Comparison of ENCODE assay signal across 24 mouse cellular contexts in the genomic region with DNA sequence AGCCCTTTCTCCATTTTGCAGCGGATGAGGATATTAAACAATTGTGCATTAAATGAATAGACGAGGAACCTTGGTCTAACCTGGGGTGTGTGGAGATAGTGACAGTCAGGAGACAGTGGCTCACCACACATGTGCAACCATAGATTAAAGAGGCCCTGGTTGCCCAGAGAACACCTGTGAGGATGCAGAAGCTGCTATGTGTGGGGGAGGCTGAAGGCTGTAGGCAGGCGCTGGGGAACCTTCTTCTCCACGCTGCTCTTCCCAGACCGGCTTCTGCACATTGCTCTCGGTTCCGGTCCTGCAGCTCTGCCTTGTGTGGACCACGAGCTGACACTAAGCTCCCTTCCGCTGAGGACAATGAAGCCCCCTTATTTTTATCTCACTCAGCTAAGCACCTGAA.
DNase-seq lines count a peak whose midpoint lies in the region; ATAC-seq and TF ChIP-seq lines count a peak whose summit lies in the region.
"Had no signal": no experiment of that assay in that cellular context is flagged by ENCODE, and none has a peak within 500 bp of the region (broad histone marks: within the 10 kb centered on the region; RNA-seq: fewer than 3 reads in every experiment).

No protein-coding gene starts in this region.

- H3K4me3 ChIP-seq in forebrain, embryonic 10.5 days = no peak overlapping the region
- H3K4me3 ChIP-seq in forebrain, embryonic 13.5 days = no peak overlapping the region
- H3K4me3 ChIP-seq in forebrain, embryonic 12.5 days (replicated peaks) = no peak overlapping the region
- H3K4me3 ChIP-seq in forebrain, embryonic 16.5 days (replicated peaks; ENCODE audit: low read length) = no peak overlapping the region
- H3K4me3 ChIP-seq in midbrain, embryonic 11.5 days (ENCODE audit: low read depth, low read length) = no peak overlapping the region
- no peak overlapping the region for H3K4me3 ChIP-seq in midbrain, postnatal 0 days (ENCODE audit: low read depth, low read length)
- H3K4me3 ChIP-seq in cerebellum, adult 2 months (replicated peaks; ENCODE audit: insufficient read depth, low read depth, low read length) = no peak overlapping the region
- H3K4me3 ChIP-seq: embryonic facial prominence, embryonic 10.5 days; embryonic facial prominence, embryonic 12.5 days had no signal

- no peak for DNase-seq in forebrain, embryonic 10.5 days (ENCODE audit: extremely low spot score, low spot score)
- no peak for DNase-seq in midbrain, embryonic 11.5 days (ENCODE audit: low spot score, missing footprints)
- DNase-seq in midbrain, postnatal 0 days (ENCODE audit: low spot score) = no peak
- no peak for DNase-seq in cerebellum, adult 2 months
- DNase-seq: adrenal gland, adult 8-10 months; adrenal gland, postnatal 14 days; adrenal gland, postnatal 36 days; B cell, adult 2 months; cerebellum, adult 11 months; cerebellum, adult 18-20 months; cerebellum, adult 9-10 months; cerebellum, postnatal 10 days; cerebellum, postnatal 25 days; forebrain, postnatal 0 days had no signal

- H3K27me3 ChIP-seq in forebrain, embryonic 10.5 days (ENCODE audit: poor library complexity, severe bottlenecking) = no peaks in the 10 kb centered on the region
- H3K27me3 ChIP-seq in forebrain, embryonic 13.5 days = no peaks in the 10 kb centered on the region
- H3K27me3 ChIP-seq in forebrain, embryonic 12.5 days = no peaks in the 10 kb centered on the region
- H3K27me3 ChIP-seq in forebrain, embryonic 16.5 days (replicated peaks; ENCODE audit: control insufficient read depth, insufficient read depth, low read length) = no peaks in the 10 kb centered on the region
- no peaks in the 10 kb centered on the region for H3K27me3 ChIP-seq in midbrain, embryonic 11.5 days (ENCODE audit: control insufficient read depth, insufficient read depth, low read length)
- H3K27me3 ChIP-seq in midbrain, postnatal 0 days (ENCODE audit: insufficient read depth, low read length) = no peaks in the 10 kb centered on the region
- H3K27me3 ChIP-seq in cerebellum, adult 2 months (ENCODE audit: control insufficient read depth, insufficient read depth, low read length) = no peaks in the 10 kb centered on the region
- H3K27me3 ChIP-seq: CH12.LX; embryonic facial prominence, embryonic 12.5 days; Patski had no signal

- TF ChIP-seq POLR2A in cerebellum, adult 2 months (IDR thresholded peaks at IDR 0.05; ENCODE audit: borderline replicate concordance, insufficient read depth, low read length) = no peak

- H3K4me2 ChIP-seq in forebrain, embryonic 13.5 days = no peak overlapping the region
- H3K4me2 ChIP-seq in forebrain, embryonic 12.5 days = no peak overlapping the region
- H3K4me2 ChIP-seq in forebrain, embryonic 16.5 days (ENCODE audit: low read length) = no peak overlapping the region
- H3K4me2 ChIP-seq in midbrain, embryonic 11.5 days = no peak overlapping the region
- H3K4me2 ChIP-seq in midbrain, postnatal 0 days (ENCODE audit: low read depth, low read length, poor library complexity, severe bottlenecking) = no peak overlapping the region
- H3K4me2 ChIP-seq: embryonic facial prominence, embryonic 12.5 days had no signal

- H3K4me1 ChIP-seq in forebrain, embryonic 10.5 days = peaks cover 27% of the 10 kb centered on the region
- peaks cover 14% of the 10 kb centered on the region; the same call in 1 of the 2 replicates for H3K4me1 ChIP-seq in forebrain, embryonic 13.5 days
- peaks cover 22% of the 10 kb centered on the region for H3K4me1 ChIP-seq in forebrain, embryonic 12.5 days
- H3K4me1 ChIP-seq in forebrain, embryonic 16.5 days (replicated peaks; ENCODE audit: control insufficient read depth, insufficient read depth, low read length) = peaks cover 7% of the 10 kb centered on the region; the same call in 1 of the 2 replicates
- no peaks in the 10 kb centered on the region for H3K4me1 ChIP-seq in midbrain, embryonic 11.5 days (ENCODE audit: control insufficient read depth, insufficient read depth, low read length)
- no peaks in the 10 kb centered on the region for H3K4me1 ChIP-seq in midbrain, postnatal 0 days (ENCODE audit: insufficient read depth, low read length)
- H3K4me1 ChIP-seq in cerebellum, adult 2 months (ENCODE audit: control insufficient read depth, insufficient read depth, low read length) = no peaks in the 10 kb centered on the region

- H3K27ac ChIP-seq in forebrain, embryonic 10.5 days = 0 out of 2 replicates have a peak overlapping the region, but pooled peaks have one; percentile 51
- H3K27ac ChIP-seq in forebrain, embryonic 13.5 days = no peak overlapping the region
- no peak overlapping the region for H3K27ac ChIP-seq in forebrain, embryonic 12.5 days
- no peak overlapping the region for H3K27ac ChIP-seq in forebrain, embryonic 16.5 days (ENCODE audit: low read length)
- H3K27ac ChIP-seq in midbrain, embryonic 11.5 days (ENCODE audit: low read depth, low read length) = no peak overlapping the region
- H3K27ac ChIP-seq in midbrain, postnatal 0 days (ENCODE audit: low read depth, low read length) = no peak overlapping the region
- H3K27ac ChIP-seq in cerebellum, adult 2 months (ENCODE audit: insufficient read depth, low read length) = no peak overlapping the region
- H3K27ac ChIP-seq: embryonic facial prominence, embryonic 10.5 days; embryonic facial prominence, embryonic 12.5 days had no signal

- ATAC-seq in forebrain, embryonic 13.5 days = no peak
- 0 out of 2 replicates have a peak, but pooled peaks have one; percentile 30 for ATAC-seq in forebrain, embryonic 12.5 days (ENCODE audit: low FRiP score)
- ATAC-seq in forebrain, embryonic 16.5 days = no peak
- ATAC-seq in midbrain, embryonic 11.5 days (ENCODE audit: low FRiP score) = 0 out of 2 replicates have a peak, but pooled peaks have one; percentile 33
- ATAC-seq in midbrain, postnatal 0 days (ENCODE audit: low FRiP score) = no peak
- ATAC-seq: activated CD4-positive, CD25-positive, alpha-beta regulatory T cell, adult 4 months; CD4-positive, CD25-positive, alpha-beta regulatory T cell, adult 4 months; forebrain, postnatal 0 days; Patski had no signal

- no peaks in the 10 kb centered on the region for H3K9me3 ChIP-seq in forebrain, embryonic 10.5 days
- H3K9me3 ChIP-seq in forebrain, embryonic 13.5 days (replicated peaks) = no peaks in the 10 kb centered on the region
- no peaks in the 10 kb centered on the region for H3K9me3 ChIP-seq in forebrain, embryonic 12.5 days
- no peaks in the 10 kb centered on the region for H3K9me3 ChIP-seq in forebrain, embryonic 16.5 days (ENCODE audit: control insufficient read depth, low read length)
- H3K9me3 ChIP-seq in midbrain, embryonic 11.5 days (ENCODE audit: control insufficient read depth, low read length) = no peaks in the 10 kb centered on the region
- H3K9me3 ChIP-seq in midbrain, postnatal 0 days (ENCODE audit: low read length) = no peaks in the 10 kb centered on the region
- H3K9me3 ChIP-seq: embryonic facial prominence, embryonic 10.5 days; embryonic facial prominence, embryonic 12.5 days had no signal

- no peak overlapping the region for H3K9ac ChIP-seq in forebrain, embryonic 13.5 days
- no peak overlapping the region for H3K9ac ChIP-seq in forebrain, embryonic 12.5 days
- no peak overlapping the region for H3K9ac ChIP-seq in forebrain, embryonic 16.5 days (replicated peaks; ENCODE audit: low read depth, low read length)
- no peak overlapping the region for H3K9ac ChIP-seq in midbrain, embryonic 11.5 days (ENCODE audit: low read length)
- H3K9ac ChIP-seq in midbrain, postnatal 0 days (replicated peaks; ENCODE audit: low read length, poor library complexity, severe bottlenecking) = no peak overlapping the region
- H3K9ac ChIP-seq: embryonic facial prominence, embryonic 12.5 days; forebrain, postnatal 0 days had no signal

- H3K36me3 ChIP-seq in forebrain, embryonic 10.5 days (replicated peaks) = no peaks in the 10 kb centered on the region
- no peaks in the 10 kb centered on the region for H3K36me3 ChIP-seq in forebrain, embryonic 13.5 days (ENCODE audit: poor library complexity, severe bottlenecking)
- H3K36me3 ChIP-seq in forebrain, embryonic 12.5 days (replicated peaks) = no peaks in the 10 kb centered on the region
- H3K36me3 ChIP-seq in forebrain, embryonic 16.5 days (ENCODE audit: control insufficient read depth, insufficient read depth) = no peaks in the 10 kb centered on the region
- H3K36me3 ChIP-seq in midbrain, embryonic 11.5 days (ENCODE audit: control insufficient read depth, insufficient read depth, low read length) = no peaks in the 10 kb centered on the region
- H3K36me3 ChIP-seq in midbrain, postnatal 0 days (ENCODE audit: insufficient read depth, low read length) = no peaks in the 10 kb centered on the region
- H3K36me3 ChIP-seq: embryonic facial prominence, embryonic 10.5 days; embryonic facial prominence, embryonic 12.5 days; G1E had no signal

- no peak for TF ChIP-seq CTCF in midbrain, postnatal 0 days (IDR thresholded peaks at IDR 0.05)
- TF ChIP-seq CTCF in cerebellum, adult 2 months (IDR thresholded peaks at IDR 0.05; ENCODE audit: borderline replicate concordance, insufficient read depth, low read depth, low read length) = no peak

- WGBS in forebrain, embryonic 10.5 days = 71% methylated on average over 9 of the region's 9 CpGs
- 58% methylated on average over 9 of the region's 9 CpGs for WGBS in forebrain, embryonic 13.5 days
- 64% methylated on average over 9 of the region's 9 CpGs for WGBS in forebrain, embryonic 12.5 days
- 55% methylated on average over 9 of the region's 9 CpGs for WGBS in forebrain, embryonic 16.5 days
- WGBS in midbrain, embryonic 11.5 days = 70% methylated on average over 9 of the region's 9 CpGs
- WGBS in midbrain, postnatal 0 days = 62% methylated on average over 9 of the region's 9 CpGs
- 83% methylated on average over 9 of the region's 9 CpGs for WGBS in cerebellum, adult 2 months

Comparison
In these comparisons a context has a peak if more than half of its experiments do, and no peak if none do; other contexts are left out.
1. ATAC-seq: peak in forebrain, embryonic 12.5 days (single experiment) and midbrain, embryonic 11.5 days (single experiment); none in forebrain, embryonic 13.5 days (single experiment), forebrain, embryonic 16.5 days (single experiment) and midbrain, postnatal 0 days (single experiment).